Mouse (Mus musculus): ENCODE measurements around the gene Dync1li1. TPM values are rescaled to one million over a fixed set of nuclear protein-coding genes. Genes with fewer than 3 reads are reported as not detected.

Dync1li1 gene
- total and polyA plus RNA-seq, 3 experiments, result 35.2 to 40.0 TPM; not detected in 1

DNA sequence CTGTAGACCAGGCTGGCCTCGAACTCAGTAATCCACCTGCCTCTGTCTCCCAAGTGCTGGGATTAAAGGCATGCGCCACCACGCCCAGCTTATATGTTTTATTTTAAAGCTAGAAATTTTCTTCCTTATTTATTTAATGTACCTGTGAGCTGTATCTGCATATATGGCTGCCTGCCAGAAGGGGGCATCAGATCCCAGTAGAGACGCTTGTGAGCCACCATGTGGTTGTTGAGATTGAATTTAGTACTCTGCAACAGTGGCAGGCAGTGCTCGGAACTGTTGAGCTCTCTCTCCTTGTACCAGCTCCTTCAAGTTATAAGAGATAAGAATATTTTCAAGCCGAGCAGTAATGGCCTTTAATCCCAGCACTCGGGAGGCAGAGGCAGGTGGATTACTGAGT lies 21.8 kb downstream of the Dync1li1 start:
- H3K27ac ChIP-seq (ENCODE audit: control insufficient read depth, low read depth, low read length), result no peak overlapping the region

DNA sequence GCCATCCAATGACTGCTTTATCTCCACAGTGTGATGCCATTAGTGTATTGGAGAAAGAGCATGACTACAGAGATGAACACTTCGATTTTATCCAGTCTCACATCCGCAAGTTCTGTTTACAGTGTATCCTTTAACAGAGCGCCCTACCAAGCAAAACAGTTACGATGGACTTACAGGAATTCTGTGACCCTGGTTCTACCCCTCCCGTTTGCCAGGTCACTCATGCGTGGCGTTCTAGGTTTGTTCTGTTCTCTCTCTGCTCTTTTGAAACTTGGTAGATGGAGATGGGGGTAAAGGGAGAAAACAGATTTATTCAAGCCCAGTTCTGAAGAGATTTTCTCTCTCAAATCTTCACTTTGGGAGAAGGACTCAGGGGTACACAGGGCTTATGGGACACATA lies 24.9 kb downstream of the Dync1li1 start:
- Histone ChIP-seq H3K4me1 (ENCODE audit: control insufficient read depth in 1 of 2, insufficient read depth in 2 of 2, low read length in 2 of 2) (no peaks in the 10 kb centered on the region), H3K9me3 (replicated peaks; ENCODE audit: insufficient read depth, low read length) (no peaks in the 10 kb centered on the region), H3K79me2 (ENCODE audit: control insufficient read depth, insufficient read depth, low read length, poor library complexity) (no peaks in the 10 kb centered on the region), H3K27me3 (ENCODE audit: control insufficient read depth in 1 of 2, insufficient read depth in 2 of 2, low read length in 2 of 2) (no peaks in the 10 kb centered on the region), H3K9ac (ENCODE audit: control insufficient read depth, low read depth, low read length, poor library complexity, severe bottlenecking) (no peak overlapping the region), H3K36me3 (ENCODE audit: control insufficient read depth in 1 of 2, insufficient read depth in 2 of 2, low read length in 2 of 2) (peaks cover 0 to 20% of the 10 kb centered on the region in 2 experiments; a peak in 2 of 4 replicates), H3K27ac (ENCODE audit: control insufficient read depth, low read depth, low read length) (no peak overlapping the region), H3K4me3 (ENCODE audit: control insufficient read depth in 1 of 2, insufficient read depth in 1 of 2, low read depth in 2 of 2, low read length in 2 of 2) (no peak overlapping the region)
- TF ChIP-seq BHLHE40 (IDR thresholded peaks at IDR 0.05; ENCODE audit: borderline replicate concordance, low read depth, low read length) (no peak), ELF1 (IDR thresholded peaks at IDR 0.05; ENCODE audit: low read depth, low read length) (no peak), POLR2AphosphoS5 (IDR thresholded peaks at IDR 0.05; ENCODE audit: borderline replicate concordance, low read depth, low read length) (no peak), GABPA (IDR thresholded peaks at IDR 0.05; ENCODE audit: low read depth, low read length) (no peak), RCOR1 (IDR thresholded peaks at IDR 0.05; ENCODE audit: low read depth, low read length) (no peak), ZMIZ1 (IDR thresholded peaks at IDR 0.05; ENCODE audit: low read depth, low read length) (no peak), ETS1 (IDR thresholded peaks at IDR 0.05; ENCODE audit: low read depth, low read length) (no peak), SIN3A (IDR thresholded peaks at IDR 0.05; ENCODE audit: low read length) (no peak), NELFE (IDR thresholded peaks at IDR 0.05; ENCODE audit: low read depth, low read length) (no peak), MYB (IDR thresholded peaks at IDR 0.05; ENCODE audit: low read depth, low read length) (no peak), TCF12 (IDR thresholded peaks at IDR 0.05; ENCODE audit: low read depth, low read length) (no peak), UBTF (IDR thresholded peaks at IDR 0.05; ENCODE audit: borderline replicate concordance, insufficient read depth, low read depth, low read length) (no peak), POLR2AphosphoS2 (IDR thresholded peaks at IDR 0.05; ENCODE audit: low read length) (no peak), HCFC1 (IDR thresholded peaks at IDR 0.05; ENCODE audit: low read depth, low read length) (no peak), EP300 (IDR thresholded peaks at IDR 0.05; ENCODE audit: low read depth in 1 of 2, low read length in 2 of 2) (no peak), GATA1 (IDR thresholded peaks at IDR 0.05; ENCODE audit: low read depth, low read length) (no peak), E2F4 (IDR thresholded peaks at IDR 0.05; ENCODE audit: borderline replicate concordance, low read depth, low read length) (no peak), MYC (IDR thresholded peaks at IDR 0.05; ENCODE audit: low read depth, low read length) (no peak), TAL1 (IDR thresholded peaks at IDR 0.05; ENCODE audit: low read length) (no peak)
- DNase-seq (ENCODE audit: low read depth, low spot score), result no peak

More for the DNA sequence above, 21.8 kb downstream of the Dync1li1 start:
- Histone ChIP-seq H3K36me3 (ENCODE audit: control insufficient read depth in 1 of 2, insufficient read depth in 2 of 2, low read length in 2 of 2) (peaks cover 3 to 23% of the 10 kb centered on the region in 2 experiments; a peak in 3 of 4 replicates), H3K27me3 (ENCODE audit: control insufficient read depth in 1 of 2, insufficient read depth in 2 of 2, low read length in 2 of 2) (no peaks in the 10 kb centered on the region), H3K4me3 (ENCODE audit: control insufficient read depth in 1 of 2, insufficient read depth in 1 of 2, low read depth in 2 of 2, low read length in 2 of 2) (no peak overlapping the region), H3K4me1 (ENCODE audit: control insufficient read depth in 1 of 2, insufficient read depth in 2 of 2, low read length in 2 of 2) (peaks cover 0 to 3% of the 10 kb centered on the region in 2 experiments; a peak in 1 of 4 replicates), H3K79me2 (ENCODE audit: control insufficient read depth, insufficient read depth, low read length, poor library complexity) (no peaks in the 10 kb centered on the region), H3K9ac (ENCODE audit: control insufficient read depth, low read depth, low read length, poor library complexity, severe bottlenecking) (no peak overlapping the region), H3K9me3 (replicated peaks; ENCODE audit: insufficient read depth, low read length) (no peaks in the 10 kb centered on the region)
- peak; percentile 67 for DNase-seq (ENCODE audit: low read depth, low spot score)
- TF ChIP-seq CTCF (IDR thresholded peaks at IDR 0.05 in 2 of 3, conservative IDR thresholded peaks at IDR 0.05 in 1 of 3; ENCODE audit: control insufficient read depth in 1 of 3, insufficient read depth in 1 of 3, low read depth in 2 of 3, low read length in 3 of 3, poor library complexity in 1 of 3, severe bottlenecking in 1 of 3) (peak; percentile 48 to 76 (median 60)), MXI1 (IDR thresholded peaks at IDR 0.05; ENCODE audit: low read depth, low read length) (peak; percentile 18; the same call in 1 of the 2 replicates), RAD21 (IDR thresholded peaks at IDR 0.05; ENCODE audit: low read depth, low read length) (peak; percentile 27), MAX (IDR thresholded peaks at IDR 0.05; ENCODE audit: low read length) (no peak), ZC3H11A (IDR thresholded peaks at IDR 0.05; ENCODE audit: low read depth, low read length) (peak; percentile 5; the same call in 1 of the 2 replicates), SMC3 (IDR thresholded peaks at IDR 0.05; ENCODE audit: low read depth, low read length) (peak; percentile 50), MYC (IDR thresholded peaks at IDR 0.05; ENCODE audit: low read depth, low read length) (peak; percentile 66; the same call in 1 of the 2 replicates), JUND (IDR thresholded peaks at IDR 0.05; ENCODE audit: low read depth, low read length) (no peak)

Data from MEL (cell line).